Mouse (Mus musculus) testis, adult 2 months (tissue): ENCODE measurements around the gene Foxd2.

Source experiments
- CTCF ChIP-seq: fragments of 200-500 bp; IDR thresholded peaks from 2 replicates; pipeline ENCODE4 v1.5.1; 2012; ENCODE audit warnings: low read depth, mild to moderate bottlenecking, inconsistent platforms, low read length, moderate library complexity; ENCODE audit not compliant: control insufficient read depth, insufficient read depth, insufficient replicate concordance
- POLR2A ChIP-seq: fragments of 200-500 bp; IDR thresholded peaks from 2 replicates; pipeline ENCODE4 v1.6.1; 2012; ENCODE audit warnings: low read depth, mild to moderate bottlenecking, inconsistent platforms, low read length, moderate library complexity; ENCODE audit not compliant: control insufficient read depth

GRCm38 (mm10) chr4:114938248-114938647 lies 29.6 kb upstream of the Foxd2 start:
- TF ChIP-seq CTCF (no peak), POLR2A (no peak)
